Comparison of ENCODE assay signal across 9 mouse cellular contexts in genomic region chr2:156233275-156233948, GRCm38 (mm10). TPM values are rescaled to one million over a fixed set of nuclear protein-coding genes. Genes with fewer than 3 reads are reported as not detected.
DNase-seq lines count a peak whose midpoint lies in the region; ATAC-seq lines count a peak whose summit lies in the region.
"Had no signal": no experiment of that assay in that cellular context is flagged by ENCODE, and none has a peak within 500 bp of the region (broad histone marks: within the 10 kb centered on the region; RNA-seq: fewer than 3 reads in every experiment).

No protein-coding gene starts in this region.

- H3K4me2 ChIP-seq in hindbrain, embryonic 14.5 days (replicated peaks) = no peak overlapping the region
- H3K4me2 ChIP-seq in hindbrain, embryonic 12.5 days (replicated peaks) = no peak overlapping the region
- H3K4me2 ChIP-seq in embryonic facial prominence, embryonic 15.5 days (replicated peaks) = no peak overlapping the region
- H3K4me2 ChIP-seq in kidney, embryonic 14.5 days (replicated peaks; ENCODE audit: low read depth, low read length) = no peak overlapping the region
- H3K4me2 ChIP-seq: lung, embryonic 15.5 days had no signal

- no peak for DNase-seq in hindbrain, embryonic 14.5 days (ENCODE audit: low spot score)
- DNase-seq in left cerebral cortex, adult 11 months (ENCODE audit: low spot score) = peak; percentile 65
- peak; percentile 89 for DNase-seq in telencephalon, adult 2 months (ENCODE audit: low read depth, low spot score)
- no peak for DNase-seq in ovary, postnatal 10 days (ENCODE audit: low spot score)
- no peak for DNase-seq in adrenal gland, postnatal 14 days

- 90% methylated on average over 3 of the region's 3 CpGs for WGBS in hindbrain, embryonic 14.5 days
- WGBS in hindbrain, embryonic 12.5 days = 77% methylated on average over 3 of the region's 3 CpGs
- WGBS in embryonic facial prominence, embryonic 15.5 days = 20% methylated on average over 3 of the region's 3 CpGs
- 90% methylated on average over 3 of the region's 3 CpGs for WGBS in kidney, embryonic 14.5 days

- H3K4me3 ChIP-seq in hindbrain, embryonic 14.5 days (replicated peaks; ENCODE audit: low read length) = no peak overlapping the region
- no peak overlapping the region for H3K4me3 ChIP-seq in hindbrain, embryonic 12.5 days
- no peak overlapping the region for H3K4me3 ChIP-seq in embryonic facial prominence, embryonic 15.5 days (replicated peaks)
- no peak overlapping the region for H3K4me3 ChIP-seq in kidney, embryonic 14.5 days (ENCODE audit: low read length)
- H3K4me3 ChIP-seq: lung, embryonic 15.5 days had no signal

- H3K27me3 ChIP-seq in hindbrain, embryonic 14.5 days (ENCODE audit: control insufficient read depth, insufficient read depth, low read length) = no peaks in the 10 kb centered on the region
- no peaks in the 10 kb centered on the region for H3K27me3 ChIP-seq in hindbrain, embryonic 12.5 days
- no peaks in the 10 kb centered on the region for H3K27me3 ChIP-seq in embryonic facial prominence, embryonic 15.5 days
- H3K27me3 ChIP-seq in kidney, embryonic 14.5 days (ENCODE audit: control insufficient read depth, insufficient read depth, low read length) = no peaks in the 10 kb centered on the region
- H3K27me3 ChIP-seq: lung, embryonic 15.5 days had no signal

- H3K27ac ChIP-seq in hindbrain, embryonic 14.5 days = peak overlapping the region; percentile 54; the same call in 1 of the 2 replicates
- no peak overlapping the region for H3K27ac ChIP-seq in hindbrain, embryonic 12.5 days
- H3K27ac ChIP-seq in embryonic facial prominence, embryonic 15.5 days (replicated peaks) = peak overlapping the region; percentile 58
- no peak overlapping the region for H3K27ac ChIP-seq in kidney, embryonic 14.5 days (ENCODE audit: low read depth, low read length)
- H3K27ac ChIP-seq: lung, embryonic 15.5 days had no signal

- no peak overlapping the region for H3K9ac ChIP-seq in hindbrain, embryonic 14.5 days
- H3K9ac ChIP-seq in hindbrain, embryonic 12.5 days = no peak overlapping the region
- no peak overlapping the region for H3K9ac ChIP-seq in embryonic facial prominence, embryonic 15.5 days
- H3K9ac ChIP-seq in kidney, embryonic 14.5 days (ENCODE audit: low read depth, low read length) = no peak overlapping the region
- H3K9ac ChIP-seq: lung, embryonic 15.5 days had no signal

- peaks cover 21% of the 10 kb centered on the region for H3K36me3 ChIP-seq in hindbrain, embryonic 14.5 days (replicated peaks; ENCODE audit: control insufficient read depth, insufficient read depth)
- H3K36me3 ChIP-seq in hindbrain, embryonic 12.5 days = peaks cover 27% of the 10 kb centered on the region
- H3K36me3 ChIP-seq in embryonic facial prominence, embryonic 15.5 days = peaks cover 32% of the 10 kb centered on the region
- H3K36me3 ChIP-seq in kidney, embryonic 14.5 days (ENCODE audit: control insufficient read depth, insufficient read depth, low read length) = peaks cover 27% of the 10 kb centered on the region; the same call in 1 of the 2 replicates

- no peaks in the 10 kb centered on the region for H3K4me1 ChIP-seq in hindbrain, embryonic 14.5 days (replicated peaks; ENCODE audit: control insufficient read depth, insufficient read depth, low read length)
- H3K4me1 ChIP-seq in hindbrain, embryonic 12.5 days = no peaks in the 10 kb centered on the region
- H3K4me1 ChIP-seq in embryonic facial prominence, embryonic 15.5 days = peaks cover 16% of the 10 kb centered on the region
- no peaks in the 10 kb centered on the region for H3K4me1 ChIP-seq in kidney, embryonic 14.5 days (ENCODE audit: control insufficient read depth, insufficient read depth, low read length)
- H3K4me1 ChIP-seq: lung, embryonic 15.5 days had no signal

- H3K9me3 ChIP-seq in hindbrain, embryonic 14.5 days (ENCODE audit: control insufficient read depth, low read length) = no peaks in the 10 kb centered on the region
- H3K9me3 ChIP-seq in hindbrain, embryonic 12.5 days (replicated peaks) = no peaks in the 10 kb centered on the region
- no peaks in the 10 kb centered on the region for H3K9me3 ChIP-seq in embryonic facial prominence, embryonic 15.5 days (replicated peaks)
- no peaks in the 10 kb centered on the region for H3K9me3 ChIP-seq in kidney, embryonic 14.5 days (ENCODE audit: control insufficient read depth, low read length)
- H3K9me3 ChIP-seq: lung, embryonic 15.5 days had no signal

- no peak for ATAC-seq in hindbrain, embryonic 14.5 days (ENCODE audit: low FRiP score)
- no peak for ATAC-seq in hindbrain, embryonic 12.5 days (ENCODE audit: low FRiP score)
- ATAC-seq in embryonic facial prominence, embryonic 15.5 days (ENCODE audit: insufficient number of reproducible peaks, low FRiP score, low TSS enrichment, low read depth) = no peak
- ATAC-seq in kidney, embryonic 14.5 days (ENCODE audit: low FRiP score, low TSS enrichment) = no peak

RNA-seq across cellular contexts. Expression of gene Phf20, which starts 37.1 kb away (rescaled TPM):
- 107 and 117 TPM in 2 replicates for polyA plus RNA-seq in hindbrain, embryonic 14.5 days (2014; fragmentation: Nextera tagmentation; extraction: Ambion mirVana)
- polyA plus RNA-seq in hindbrain, embryonic 12.5 days (2016; fragmentation: Nextera tagmentation; extraction: Ambion mirVana) = 95.7 and 97.2 TPM in 2 replicates
- polyA plus RNA-seq in embryonic facial prominence, embryonic 15.5 days (2015; fragmentation: Nextera tagmentation; extraction: Ambion mirVana) = 72.1 and 85.8 TPM in 2 replicates
- 68.8 and 71.7 TPM in 2 replicates for polyA plus RNA-seq in kidney, embryonic 14.5 days (2014; fragmentation: Nextera tagmentation; extraction: Ambion mirVana)
- 40.9 and 44.4 TPM in 2 replicates for total RNA-seq in adrenal gland, postnatal 14 days (2021)

RNA-seq across cellular contexts. Expression of gene Rbm39, which starts 53.4 kb away (rescaled TPM):
- 396 and 461 TPM in 2 replicates for polyA plus RNA-seq in hindbrain, embryonic 14.5 days (2014; fragmentation: Nextera tagmentation; extraction: Ambion mirVana)
- polyA plus RNA-seq in hindbrain, embryonic 12.5 days (2016; fragmentation: Nextera tagmentation; extraction: Ambion mirVana) = 659 and 670 TPM in 2 replicates
- 643 and 665 TPM in 2 replicates for polyA plus RNA-seq in embryonic facial prominence, embryonic 15.5 days (2015; fragmentation: Nextera tagmentation; extraction: Ambion mirVana)
- 683 and 751 TPM in 2 replicates for polyA plus RNA-seq in kidney, embryonic 14.5 days (2014; fragmentation: Nextera tagmentation; extraction: Ambion mirVana)
- 338 and 382 TPM in 2 replicates for total RNA-seq in adrenal gland, postnatal 14 days (2021)

Comparison
In these comparisons a context has a peak if more than half of its experiments do, and no peak if none do; other contexts are left out.
1. H3K27ac ChIP-seq: peak in hindbrain, embryonic 14.5 days (single experiment) and embryonic facial prominence, embryonic 15.5 days (single experiment); none in hindbrain, embryonic 12.5 days (single experiment) and kidney, embryonic 14.5 days (single experiment).
2. DNase-seq: peak in left cerebral cortex, adult 11 months (single experiment) and telencephalon, adult 2 months (single experiment); none in hindbrain, embryonic 14.5 days (single experiment), ovary, postnatal 10 days (single experiment) and adrenal gland, postnatal 14 days (single experiment).